Mouse (Mus musculus): ENCODE data around the gene Nubp2. TPM values are rescaled to one million over a fixed set of nuclear protein-coding genes. Genes with fewer than 3 reads are reported as not detected.

The Nubp2 gene
- polyA plus RNA-seq, 1 experiment from 2014 or later, result 51.3 TPM

DNA sequence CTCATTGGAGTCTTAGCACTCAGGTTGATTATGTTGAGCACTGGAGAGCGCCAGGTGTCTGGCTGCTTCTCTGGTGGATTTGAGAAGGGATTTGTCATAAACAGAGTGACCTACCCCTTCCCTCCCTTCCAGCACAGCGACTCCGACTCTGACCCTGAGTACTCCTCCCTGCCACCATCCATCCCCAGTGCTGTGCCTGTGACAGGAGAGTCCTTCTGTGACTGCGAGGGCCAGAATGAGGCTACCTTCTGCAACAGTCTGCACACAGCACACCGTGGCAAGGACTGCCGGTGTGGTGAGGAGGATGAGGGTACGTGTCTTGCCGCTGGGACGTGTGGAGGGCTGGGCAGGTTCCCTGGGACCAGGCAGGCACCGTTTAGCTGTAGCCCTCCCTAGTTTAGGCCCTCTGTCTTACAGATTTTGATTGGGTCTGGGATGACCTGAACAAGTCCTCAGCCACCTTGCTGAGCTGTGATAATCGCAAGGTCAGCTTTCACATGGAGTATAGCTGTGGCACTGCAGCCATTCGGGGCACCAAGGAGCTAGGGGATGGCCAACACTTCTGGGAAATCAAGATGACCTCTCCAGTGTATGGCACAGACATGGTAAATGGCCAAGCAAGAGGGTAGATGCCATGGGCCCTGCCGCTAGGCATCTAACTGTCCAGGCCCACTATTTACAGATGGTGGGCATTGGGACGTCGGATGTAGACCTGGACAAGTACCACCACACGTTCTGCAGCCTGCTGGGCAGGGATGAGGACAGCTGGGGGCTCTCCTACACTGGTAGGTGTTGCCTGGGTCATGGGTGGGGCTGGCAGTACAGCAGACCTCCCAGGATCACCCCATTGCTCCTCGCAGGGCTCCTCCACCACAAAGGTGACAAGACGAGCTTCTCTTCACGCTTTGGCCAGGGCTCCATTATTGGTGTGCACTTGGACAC, 4.3 kb upstream of the Nubp2 start:
- TF ChIP-seq EP300 (IDR thresholded peaks at IDR 0.05) (no peak), CTCF (IDR thresholded peaks at IDR 0.05) (no peak)
- Histone ChIP-seq H3K4me1 (ENCODE audit: insufficient read depth, low read depth, low read length) (peaks cover 21% of the 10 kb centered on the region), H3K27me3 (replicated peaks; ENCODE audit: insufficient read depth, low read length) (no peaks in the 10 kb centered on the region), H3K9ac (replicated peaks; ENCODE audit: low read depth) (no peak overlapping the region), H3K27ac (ENCODE audit: low read length) (no peak overlapping the region), H3K9me3 (ENCODE audit: low read length) (no peaks in the 10 kb centered on the region), H3K4me3 (ENCODE audit: low read depth, low read length) (no peak overlapping the region), H3K36me3 (ENCODE audit: insufficient read depth, low read length) (peaks cover 15% of the 10 kb centered on the region), H3K4me2 (replicated peaks; ENCODE audit: low read depth, low read length) (no peak overlapping the region)
- no peak for DNase-seq (ENCODE audit: low spot score)
- 83% methylated on average over 19 of the region's 19 CpGs for WGBS
- no peak for ATAC-seq

DNA sequence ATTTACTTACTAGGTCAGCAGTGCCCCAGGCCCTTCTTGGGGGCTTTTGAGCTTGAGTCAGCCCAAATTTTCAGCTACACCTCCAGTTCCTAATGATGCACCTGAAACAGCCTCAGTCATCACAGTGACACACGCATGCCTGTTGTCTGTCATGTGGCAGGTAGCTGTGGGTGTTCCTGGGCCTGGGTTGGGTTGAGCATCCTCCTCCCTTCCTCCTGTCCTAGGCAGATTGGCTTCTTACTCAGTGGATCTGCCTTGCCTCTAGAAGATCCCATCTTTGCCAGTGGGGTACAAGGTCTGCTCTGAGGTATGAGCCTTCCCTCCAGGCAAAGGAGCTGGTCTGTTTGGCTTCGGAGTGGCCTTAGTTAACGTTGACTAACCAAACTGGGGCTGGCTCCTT, 2.7 kb upstream of the Nubp2 start:
- ATAC-seq (no peak), DNase-seq (ENCODE audit: low spot score) (no peak)
- H3K27me3 ChIP-seq (replicated peaks; ENCODE audit: insufficient read depth, low read length), result no peaks in the 10 kb centered on the region
- peaks cover 16% of the 10 kb centered on the region for H3K36me3 ChIP-seq (ENCODE audit: insufficient read depth, low read length)
- H3K4me2 ChIP-seq (replicated peaks; ENCODE audit: low read depth, low read length), result no peak overlapping the region
- no peak overlapping the region for H3K27ac ChIP-seq (ENCODE audit: low read length)
- TF ChIP-seq EP300 (IDR thresholded peaks at IDR 0.05) (no peak), CTCF (IDR thresholded peaks at IDR 0.05) (no peak)
- WGBS, result 94% methylated on average over 3 of the region's 3 CpGs
- no peak overlapping the region for H3K4me3 ChIP-seq (ENCODE audit: low read depth, low read length)
- H3K9ac ChIP-seq (replicated peaks; ENCODE audit: low read depth), result no peak overlapping the region
- peaks cover 20% of the 10 kb centered on the region for H3K4me1 ChIP-seq (ENCODE audit: insufficient read depth, low read depth, low read length)
- H3K9me3 ChIP-seq (ENCODE audit: low read length), result no peaks in the 10 kb centered on the region

- peak overlapping the region; percentile 82; the same call in 1 of the 2 replicates for H3K27ac ChIP-seq (ENCODE audit: low read length)
- DNase-seq (ENCODE audit: low spot score) (peak; percentile 42), ATAC-seq (no peak)
- WGBS, result 57% methylated on average over 18 of the region's 18 CpGs
- H3K27me3 ChIP-seq (replicated peaks; ENCODE audit: insufficient read depth, low read length), result no peaks in the 10 kb centered on the region
- peaks cover 20% of the 10 kb centered on the region for H3K4me1 ChIP-seq (ENCODE audit: insufficient read depth, low read depth, low read length)
- H3K9me3 ChIP-seq (ENCODE audit: low read length), result no peaks in the 10 kb centered on the region
- TF ChIP-seq EP300 (IDR thresholded peaks at IDR 0.05), result no peak
- no peak for TF ChIP-seq CTCF (IDR thresholded peaks at IDR 0.05)
- peak overlapping the region; percentile 88 for H3K4me3 ChIP-seq (ENCODE audit: low read depth, low read length)
- peak overlapping the region; percentile 87 for H3K4me2 ChIP-seq (replicated peaks; ENCODE audit: low read depth, low read length)
- peak overlapping the region; percentile 86 for H3K9ac ChIP-seq (replicated peaks; ENCODE audit: low read depth)
- H3K36me3 ChIP-seq (ENCODE audit: insufficient read depth, low read length), result peaks cover 16% of the 10 kb centered on the region; the same call in 1 of the 2 replicates
These were observed 1.3 kb upstream of the Nubp2 start for GRCm38 (mm10) chr17:24887291-24888080.

DNA sequence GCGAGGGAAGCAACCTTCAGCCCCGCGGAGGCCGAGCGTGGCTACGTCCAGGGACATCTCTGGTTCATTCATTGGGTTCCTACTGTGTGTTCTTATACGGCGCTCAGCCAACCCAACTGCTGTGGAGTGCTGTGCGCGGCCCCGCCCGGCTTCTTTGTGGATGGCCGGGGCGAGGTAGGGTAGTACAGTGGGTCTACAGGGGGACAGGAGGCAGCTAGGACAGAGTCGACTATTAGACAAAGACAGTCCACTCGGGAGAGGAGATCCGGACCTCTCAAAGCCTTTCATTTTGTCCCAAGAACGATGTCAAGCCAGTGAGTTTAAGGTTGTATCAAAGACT, 753 bp upstream of the Nubp2 start:
- Histone ChIP-seq H3K9me3 (ENCODE audit: low read length) (no peaks in the 10 kb centered on the region), H3K36me3 (ENCODE audit: insufficient read depth, low read length) (peaks cover 14% of the 10 kb centered on the region; the same call in 1 of the 2 replicates)

GRCm38 (mm10) chr17:24885356-24886133, 604 bp downstream of the Nubp2 start:
- peak overlapping the region; percentile 81 for H3K9ac ChIP-seq (replicated peaks; ENCODE audit: low read depth)
- ATAC-seq (no peak), DNase-seq (ENCODE audit: low spot score) (no peak)
- peaks cover 20% of the 10 kb centered on the region for H3K4me1 ChIP-seq (ENCODE audit: insufficient read depth, low read depth, low read length)
- peaks cover 10% of the 10 kb centered on the region; the same call in 1 of the 2 replicates for H3K36me3 ChIP-seq (ENCODE audit: insufficient read depth, low read length)
- 23% methylated on average over 22 of the region's 22 CpGs for WGBS
- H3K27ac ChIP-seq (ENCODE audit: low read length), result peak overlapping the region; percentile 51; the same call in 1 of the 2 replicates
- peak overlapping the region; percentile 84 for H3K4me2 ChIP-seq (replicated peaks; ENCODE audit: low read depth, low read length)
- H3K4me3 ChIP-seq (ENCODE audit: low read depth, low read length), result peak overlapping the region; percentile 79
- TF ChIP-seq CTCF (IDR thresholded peaks at IDR 0.05) (no peak), EP300 (IDR thresholded peaks at IDR 0.05) (no peak)
- H3K27me3 ChIP-seq (replicated peaks; ENCODE audit: insufficient read depth, low read length), result no peaks in the 10 kb centered on the region
- H3K9me3 ChIP-seq (ENCODE audit: low read length), result no peaks in the 10 kb centered on the region

More for the DNA sequence above, 753 bp upstream of the Nubp2 start:
- Histone ChIP-seq H3K4me2 (replicated peaks; ENCODE audit: low read depth, low read length) (peak overlapping the region; percentile 87), H3K4me3 (ENCODE audit: low read depth, low read length) (peak overlapping the region; percentile 88), H3K9ac (replicated peaks; ENCODE audit: low read depth) (peak overlapping the region; percentile 86), H3K27me3 (replicated peaks; ENCODE audit: insufficient read depth, low read length) (no peaks in the 10 kb centered on the region), H3K4me1 (ENCODE audit: insufficient read depth, low read depth, low read length) (peaks cover 20% of the 10 kb centered on the region), H3K27ac (ENCODE audit: low read length) (peak overlapping the region; percentile 82)
- no peak for DNase-seq (ENCODE audit: low spot score)
- WGBS, result 2% methylated on average over 18 of the region's 18 CpGs
- TF ChIP-seq CTCF (IDR thresholded peaks at IDR 0.05), result no peak
- no peak for TF ChIP-seq EP300 (IDR thresholded peaks at IDR 0.05)
- ATAC-seq, result no peak; the same call in 1 of the 2 replicates

Measured in lung, postnatal 0 days (tissue).